Mouse (Mus musculus) CH12.LX (cell line): Measurements from ENCODE around the gene Gm20388. TPM values are rescaled to one million over a fixed set of nuclear protein-coding genes. Genes with fewer than 3 reads are reported as not detected.

Experiments
- DNase-seq: peaks from one replicate; pipeline ENCODE4 v3.0.0-alpha.2; 2013; ENCODE audit errors: extremely low read depth
- H3K27ac ChIP-seq: 2 replicates; pipeline ENCODE4 v1.5.1; 2012; ENCODE audit warnings: low read depth, mild to moderate bottlenecking, control low read depth, moderate library complexity; ENCODE audit not compliant: insufficient read depth
- H3K27me3 ChIP-seq: replicated peaks from 2 replicates; pipeline ENCODE3; 2012; ENCODE audit warnings: inconsistent platforms
- H3K36me3 ChIP-seq, 2 experiments: replicated peaks in 1 of 2; 2 replicates each; pipeline versions ENCODE3 to v1.6.1; 2012; ENCODE audit warnings: inconsistent platforms in 1 of 2, low read length in 1 of 2, mild to moderate bottlenecking in 1 of 2, mixed read lengths in 1 of 2, moderate library complexity in 1 of 2; ENCODE audit not compliant: control insufficient read depth in 1 of 2, insufficient read depth in 1 of 2
- H3K4me1 ChIP-seq, 2 experiments: 2 replicates each; pipeline ENCODE4 v1.6.1; 2012; ENCODE audit warnings: inconsistent platforms in 1 of 2, moderate library complexity in 1 of 2; ENCODE audit not compliant: insufficient read depth in 2 of 2, control insufficient read depth in 1 of 2
- H3K4me2 ChIP-seq: 2 replicates; pipeline ENCODE4 v1.6.1; 2012; ENCODE audit warnings: low read depth, mild to moderate bottlenecking, control low read depth; ENCODE audit not compliant: poor library complexity, insufficient read depth, severe bottlenecking
- H3K4me3 ChIP-seq, 3 experiments: fragments of 150-350 bp in 1 of 3; sonication (generic) in 1 of 3; replicated peaks in 1 of 3; 2 replicates each; pipeline versions ENCODE3 to v1.5.1; 2011 to 2012; ENCODE audit warnings: low read depth in 2 of 3, low read length in 2 of 3, mild to moderate bottlenecking in 2 of 3, moderate library complexity in 2 of 3, control low read depth in 1 of 3, improper control_type of control experiment in 1 of 3, inconsistent platforms in 1 of 3, mixed read lengths in 1 of 3; ENCODE audit not compliant: poor library complexity in 1 of 3
- H3K79me2 ChIP-seq: replicated peaks from 2 replicates; pipeline ENCODE4 v1.6.1; 2012; ENCODE audit warnings: mild to moderate bottlenecking, moderate library complexity; ENCODE audit not compliant: control insufficient read depth, poor library complexity, insufficient read depth, severe bottlenecking; ENCODE audit errors: extremely low read depth
- H3K9ac ChIP-seq: 2 replicates; pipeline ENCODE4 v1.6.1; 2012; ENCODE audit warnings: low read depth, mild to moderate bottlenecking, control low read depth, moderate library complexity; ENCODE audit not compliant: insufficient read depth
- H3K9me3 ChIP-seq: replicated peaks from 2 replicates; pipeline ENCODE3; 2012; ENCODE audit warnings: low read length, inconsistent platforms, mixed read lengths
- CTCF ChIP-seq, 2 experiments: IDR thresholded peaks in 1 of 2; conservative IDR thresholded peaks in 1 of 2; 2 replicates each; pipeline ENCODE4 v1.5.1; 2011 to 2012; ENCODE audit warnings: low read depth in 2 of 2, low read length in 2 of 2, improper control_type of control experiment in 1 of 2, inconsistent platforms in 1 of 2, mild to moderate bottlenecking in 1 of 2, moderate library complexity in 1 of 2
- E2F4 ChIP-seq: IDR thresholded peaks from 2 replicates; pipeline ENCODE4 v1.6.1; 2011; ENCODE audit warnings: low read depth, low read length, improper control_type of control experiment; ENCODE audit not compliant: insufficient replicate concordance
- EP300 ChIP-seq: IDR thresholded peaks from 2 replicates; pipeline ENCODE4 v1.6.1; 2011; ENCODE audit warnings: low read length, improper control_type of control experiment
- ETS1 ChIP-seq: conservative IDR thresholded peaks from 2 replicates; pipeline ENCODE4 v1.6.1; 2012; ENCODE audit warnings: low read depth, mild to moderate bottlenecking, inconsistent platforms, low read length, improper control_type of control experiment, moderate library complexity
- IRF4 ChIP-seq: IDR thresholded peaks from 2 replicates; pipeline ENCODE4 v1.6.1; 2014; ENCODE audit warnings: low read depth, mild to moderate bottlenecking, inconsistent platforms, low read length, improper control_type of control experiment
- JUND ChIP-seq: conservative IDR thresholded peaks from 2 replicates; pipeline ENCODE4 v1.6.1; 2011; ENCODE audit warnings: low read depth, low read length, improper control_type of control experiment
- MAFK ChIP-seq: IDR thresholded peaks from 2 replicates; pipeline ENCODE4 v1.6.1; 2011; ENCODE audit warnings: low read length, improper control_type of control experiment; ENCODE audit not compliant: insufficient replicate concordance
- MEF2A ChIP-seq: IDR thresholded peaks from 2 replicates; pipeline ENCODE4 v1.6.1; 2014; ENCODE audit warnings: low read depth, mild to moderate bottlenecking, inconsistent platforms, low read length, improper control_type of control experiment, borderline replicate concordance
- POLR2A ChIP-seq: IDR thresholded peaks from 2 replicates; pipeline ENCODE4 v1.6.1; 2011; ENCODE audit warnings: low read depth, mild to moderate bottlenecking, improper control_type of control experiment, low read length
- RAD21 ChIP-seq: IDR thresholded peaks from 2 replicates; pipeline ENCODE4 v1.6.1; 2011; ENCODE audit warnings: low read depth, mild to moderate bottlenecking, low read length, improper control_type of control experiment, moderate library complexity
- TCF12 ChIP-seq: IDR thresholded peaks from 2 replicates; pipeline ENCODE4 v1.6.1; 2014; ENCODE audit warnings: low read depth, mild to moderate bottlenecking, inconsistent platforms, low read length, improper control_type of control experiment
- USF1 ChIP-seq: IDR thresholded peaks from 2 replicates; pipeline ENCODE4 v1.6.1; 2014; ENCODE audit warnings: low read depth, mild to moderate bottlenecking, inconsistent platforms, low read length, improper control_type of control experiment
- USF2 ChIP-seq: conservative IDR thresholded peaks from 2 replicates; pipeline ENCODE4 v1.6.1; 2011; ENCODE audit warnings: low read depth, low read length, improper control_type of control experiment
- dilution Hi-C: fragments of 300-500 bp; cut with MboI; formaldehyde crosslinking; loops from 2 replicates; pipeline ENCODE4 v1.14.3; 2020; ENCODE audit warnings: low sequenced_read_pairs; ENCODE audit not compliant: extremely low pct_unique_long_range_greater_than_20kb, extremely low pct_ligation_motif_present
- in situ Hi-C: fragments of 300-500 bp; cut with MboI; formaldehyde crosslinking; loops from 3 replicates; pipeline ENCODE4 v1.14.3; 2019; ENCODE audit warnings: low sequenced_read_pairs, low pct_ligation_motif_present, low pct_unique_long_range_greater_than_20kb, mixed read lengths
- polyA plus RNA-seq: library from polyadenylated mRNA; unstranded; fragments of >175 nt; gene quantifications from 2 replicates; pipeline ENCODE4 v1.2.1, GENCODE M21; 2012; ENCODE audit warnings: low read depth; ENCODE audit not compliant: insufficient read length
- total RNA-seq, 2 experiments: library from RNA; depleted of rRNA; stranded (reverse); fragments of 300-350 nt in 1 of 2; fragments of >200 nt in 1 of 2; gene quantifications; 2 replicates each; pipeline ENCODE4 v1.2.3; 2012 to 2014

Gene Gm20388
- total and polyA plus RNA-seq, 3 experiments: 14.8 to 26.3 (median 22.2) TPM

- dilution Hi-C loops (no loop called here), in situ Hi-C loops (no loop called here)
- TF ChIP-seq USF1 (no peak), CTCF (conservative IDR thresholded peaks at IDR 0.05 in 1 of 2, IDR thresholded peaks at IDR 0.05 in 1 of 2; ENCODE audit: low read depth in 2 of 2, low read length in 2 of 2) (no peak), IRF4 (no peak)
These were observed 3835.8 kb downstream of the Gm20388 start for GRCm38 (mm10) chr8:123746488-123746887.

GRCm38 (mm10) chr8:123747772-123748171 is 3837.1 kb downstream of the Gm20388 start:
- no peak overlapping the region for H3K4me2 ChIP-seq
- TF ChIP-seq POLR2A: no peak
- no peak for TF ChIP-seq ETS1
- no peak for TF ChIP-seq MEF2A
- TF ChIP-seq IRF4: no peak
- no peak for TF ChIP-seq TCF12
- TF ChIP-seq, all 38 proteins: peak for 0
- in situ Hi-C loops (no loop called here), dilution Hi-C loops (no loop called here)
- Histone ChIP-seq H3K4me1 (peaks cover 3 to 7% of the 10 kb centered on the region in 2 experiments; a peak in 2 of 4 replicates), H3K27ac (no peak overlapping the region), H3K27me3 (peaks cover 10% of the 10 kb centered on the region), H3K36me3 (no peaks in the 10 kb centered on the region), H3K4me3 (no peak overlapping the region), H3K79me2 (no peaks in the 10 kb centered on the region), H3K9me3 (no peaks in the 10 kb centered on the region), H3K9ac (no peak overlapping the region)
- no peak for DNase-seq

More at GRCm38 (mm10) chr8:123746488-123746887, 3835.8 kb downstream of the Gm20388 start:
- Histone ChIP-seq H3K9ac (no peak overlapping the region), H3K27ac (no peak overlapping the region), H3K27me3 (peaks cover 13% of the 10 kb centered on the region), H3K36me3 (no peaks in the 10 kb centered on the region), H3K9me3 (no peaks in the 10 kb centered on the region), H3K4me3 (no peak overlapping the region), H3K4me2 (no peak overlapping the region), H3K4me1 (peaks cover 3 to 7% of the 10 kb centered on the region in 2 experiments; a peak in 2 of 4 replicates), H3K79me2 (no peaks in the 10 kb centered on the region)
- DNase-seq: no peak

GRCm38 (mm10) chr8:123750171-123750693 is 3839.6 kb downstream of the Gm20388 start:
- in situ Hi-C loops (no loop called here), dilution Hi-C loops (no loop called here)
- Histone ChIP-seq H3K9ac (no peak overlapping the region), H3K79me2 (no peaks in the 10 kb centered on the region), H3K4me3 (no peak overlapping the region), H3K36me3 (no peaks in the 10 kb centered on the region), H3K27ac (no peak overlapping the region), H3K4me1 (peaks cover 3 to 7% of the 10 kb centered on the region in 2 experiments; a peak in 2 of 4 replicates)
- TF ChIP-seq JUND (no peak), USF2 (no peak), RAD21 (no peak), ETS1 (no peak), MEF2A (no peak), E2F4 (no peak), EP300 (no peak), MAFK (no peak)
- TF ChIP-seq, all 38 proteins: peak for 0
- Histone ChIP-seq H3K4me2 (no peak overlapping the region), H3K9me3 (no peaks in the 10 kb centered on the region), H3K27me3 (peaks cover 13% of the 10 kb centered on the region)
- DNase-seq: no peak
